Mouse (Mus musculus): ENCODE results near the gene Pdzk1ip1. TPM values are rescaled to one million over a fixed set of nuclear protein-coding genes. Genes with fewer than 3 reads are reported as not detected.

The Pdzk1ip1 gene
- total and polyA plus RNA-seq, 3 experiments = 0.55 TPM; not detected in 2

DNA sequence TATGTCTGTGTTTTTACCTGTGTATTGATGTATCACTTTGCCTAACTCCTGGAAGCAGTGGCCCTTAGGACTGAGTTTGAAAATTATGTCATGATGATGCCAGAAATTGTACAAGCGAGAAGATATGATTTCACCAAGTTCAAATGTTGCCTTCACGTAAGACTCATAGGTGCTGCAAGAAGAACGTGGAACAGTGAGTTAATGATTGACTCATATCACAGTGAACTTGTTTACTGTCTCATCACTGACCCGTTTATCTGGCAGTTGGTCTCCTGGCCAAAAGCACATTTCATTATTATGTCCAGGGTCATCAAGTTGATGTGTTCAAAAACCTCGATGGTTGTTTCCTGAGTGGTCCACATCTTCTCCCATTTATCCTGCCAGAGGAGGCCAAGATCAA is 33.1 kb downstream of the Pdzk1ip1 start:
- no peak for TF ChIP-seq BHLHE40 (IDR thresholded peaks at IDR 0.05; ENCODE audit: low read depth, low read length)
- no peak for TF ChIP-seq ZC3H11A (IDR thresholded peaks at IDR 0.05; ENCODE audit: low read depth, low read length)
- no peak for TF ChIP-seq UBTF (IDR thresholded peaks at IDR 0.05; ENCODE audit: low read depth, low read length)
- no peak for TF ChIP-seq ELF1 (IDR thresholded peaks at IDR 0.05; ENCODE audit: low read depth, low read length)
- no peak for TF ChIP-seq CHD2 (IDR thresholded peaks at IDR 0.05; ENCODE audit: low read length)
- no peak for TF ChIP-seq HCFC1 (IDR thresholded peaks at IDR 0.05; ENCODE audit: low read depth, low read length)
- TF ChIP-seq ZNF384 (IDR thresholded peaks at IDR 0.05; ENCODE audit: low read depth, low read length) = no peak
- no peak for TF ChIP-seq ZMIZ1 (IDR thresholded peaks at IDR 0.05; ENCODE audit: low read depth, low read length)
- no peak for TF ChIP-seq NELFE (IDR thresholded peaks at IDR 0.05; ENCODE audit: low read depth, low read length)
- no peak for TF ChIP-seq JUN (IDR thresholded peaks at IDR 0.05; ENCODE audit: insufficient read depth, low read depth, low read length)
- TF ChIP-seq ZKSCAN1 (IDR thresholded peaks at IDR 0.05; ENCODE audit: borderline replicate concordance, low read depth, low read length) = no peak
- no peak for TF ChIP-seq CHD1 (IDR thresholded peaks at IDR 0.05; ENCODE audit: low read depth, low read length)
- no peak for TF ChIP-seq POLR2AphosphoS2 (IDR thresholded peaks at IDR 0.05; ENCODE audit: low read depth, low read length)
- no peak for TF ChIP-seq ETS1 (conservative IDR thresholded peaks at IDR 0.05; ENCODE audit: low read depth, low read length)
- no peak for TF ChIP-seq EP300 (IDR thresholded peaks at IDR 0.05; ENCODE audit: low read length)
- no peak for TF ChIP-seq GABPA (IDR thresholded peaks at IDR 0.05; ENCODE audit: insufficient replicate concordance, low read depth, low read length)
- no peak for TF ChIP-seq TBP (conservative IDR thresholded peaks at IDR 0.05; ENCODE audit: low read depth, low read length)
- no peak for TF ChIP-seq MAZ (IDR thresholded peaks at IDR 0.05; ENCODE audit: low read depth, low read length)
- Histone ChIP-seq H3K9ac (ENCODE audit: insufficient read depth, low read depth) (no peak overlapping the region), H3K4me2 (ENCODE audit: insufficient read depth, low read depth, poor library complexity, severe bottlenecking) (no peak overlapping the region), H3K27ac (ENCODE audit: insufficient read depth, low read depth) (no peak overlapping the region), H3K36me3 (replicated peaks in 1 of 2; ENCODE audit: control insufficient read depth in 1 of 2, insufficient read depth in 1 of 2, low read length in 1 of 2) (no peaks in the 10 kb centered on the region), H3K4me1 (ENCODE audit: control insufficient read depth in 1 of 2, insufficient read depth in 2 of 2) (no peaks in the 10 kb centered on the region), H3K9me3 (replicated peaks; ENCODE audit: low read length) (no peaks in the 10 kb centered on the region), H3K27me3 (replicated peaks) (peaks cover 81% of the 10 kb centered on the region), H3K4me3 (replicated peaks in 1 of 3; ENCODE audit: low read depth in 2 of 3, low read length in 2 of 3, poor library complexity in 1 of 3) (no peak overlapping the region), H3K79me2 (replicated peaks; ENCODE audit: control insufficient read depth, extremely low read depth, insufficient read depth, poor library complexity, severe bottlenecking) (no peaks in the 10 kb centered on the region)
- in situ Hi-C loops (cut with MboI; ENCODE audit: low pct_ligation_motif_present, low pct_unique_long_range_greater_than_20kb, low sequenced_read_pairs) = no loop called here
- dilution Hi-C loops (cut with MboI; ENCODE audit: extremely low pct_ligation_motif_present, extremely low pct_unique_long_range_greater_than_20kb, low sequenced_read_pairs) = no loop called here
- DNase-seq (ENCODE audit: extremely low read depth) = no peak

DNA sequence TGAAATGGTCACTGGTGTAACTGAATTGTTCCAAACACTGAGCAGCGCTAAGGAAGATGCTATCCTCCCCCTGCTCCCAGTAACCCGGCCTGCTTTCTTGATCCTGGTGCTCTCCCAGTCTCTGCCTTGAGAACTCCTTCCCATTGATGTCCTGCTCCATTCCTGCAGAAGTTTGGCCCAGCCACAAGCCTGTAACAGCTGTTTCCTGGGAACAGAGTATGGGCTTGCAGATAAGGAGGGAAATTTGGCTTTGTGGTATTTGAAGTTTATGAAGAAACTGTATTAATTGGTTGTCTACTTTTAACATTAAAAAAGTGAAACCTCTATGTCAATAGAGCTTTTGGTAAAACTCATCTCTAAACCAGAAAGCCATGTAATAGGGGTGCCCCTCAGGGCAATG is 35.0 kb downstream of the Pdzk1ip1 start:
- dilution Hi-C loops (cut with MboI; ENCODE audit: extremely low pct_ligation_motif_present, extremely low pct_unique_long_range_greater_than_20kb, low sequenced_read_pairs) = no loop called here
- H3K4me2 ChIP-seq (ENCODE audit: insufficient read depth, low read depth, poor library complexity, severe bottlenecking) = no peak overlapping the region
- H3K9me3 ChIP-seq (replicated peaks; ENCODE audit: low read length) = no peaks in the 10 kb centered on the region
- in situ Hi-C loops (cut with MboI; ENCODE audit: low pct_ligation_motif_present, low pct_unique_long_range_greater_than_20kb, low sequenced_read_pairs) = no loop called here
- no peaks in the 10 kb centered on the region for H3K4me1 ChIP-seq (ENCODE audit: control insufficient read depth in 1 of 2, insufficient read depth in 2 of 2)
- H3K27me3 ChIP-seq (replicated peaks) = peaks cover 84% of the 10 kb centered on the region
- DNase-seq (ENCODE audit: extremely low read depth) = no peak
- H3K36me3 ChIP-seq (replicated peaks in 1 of 2; ENCODE audit: control insufficient read depth in 1 of 2, insufficient read depth in 1 of 2, low read length in 1 of 2) = no peaks in the 10 kb centered on the region
- no peak overlapping the region for H3K4me3 ChIP-seq (replicated peaks in 1 of 3; ENCODE audit: low read depth in 2 of 3, low read length in 2 of 3, poor library complexity in 1 of 3)
- no peak overlapping the region for H3K27ac ChIP-seq (ENCODE audit: insufficient read depth, low read depth)
- H3K9ac ChIP-seq (ENCODE audit: insufficient read depth, low read depth) = no peak overlapping the region
- no peaks in the 10 kb centered on the region for H3K79me2 ChIP-seq (replicated peaks; ENCODE audit: control insufficient read depth, extremely low read depth, insufficient read depth, poor library complexity, severe bottlenecking)
- TF ChIP-seq POLR2A (IDR thresholded peaks at IDR 0.05; ENCODE audit: low read depth, low read length) = no peak
- no peak for TF ChIP-seq MAX (IDR thresholded peaks at IDR 0.05; ENCODE audit: low read length)
